Mouse (Mus musculus): Measurements from ENCODE around the gene Olfr91.

Olfr91 gene

GRCm38 (mm10) chr17:37056957-37057356, 41.1 kb downstream of the Olfr91 start:
- no peak for DNase-seq

GRCm38 (mm10) chr17:37051745-37052144, 46.3 kb downstream of the Olfr91 start:
- DNase-seq, result no peak

- DNase-seq, result no peak
Observed at GRCm38 (mm10) chr17:37050876-37051275, 47.2 kb downstream of the Olfr91 start.

GRCm38 (mm10) chr17:37050399-37050798, 47.7 kb downstream of the Olfr91 start:
- peak; percentile 93 for DNase-seq

GRCm38 (mm10) chr17:37049570-37050310, 48.3 kb downstream of the Olfr91 start:
- DNase-seq, result peak; percentile 86

- peak; percentile 70 for DNase-seq
Observed at GRCm38 (mm10) chr17:37048383-37048782, 49.7 kb downstream of the Olfr91 start.

- DNase-seq, result no peak
Observed at GRCm38 (mm10) chr17:37047981-37048380, 50.1 kb downstream of the Olfr91 start.

GRCm38 (mm10) chr17:37047332-37047976, 50.6 kb downstream of the Olfr91 start:
- DNase-seq, result peak; percentile 67

GRCm38 (mm10) chr17:37046312-37047112, 51.6 kb downstream of the Olfr91 start:
- peak; percentile 86 for DNase-seq

- DNase-seq, result peak; percentile 90
Observed at GRCm38 (mm10) chr17:37045611-37046311, 52.3 kb downstream of the Olfr91 start, which contains the start of gene Gabbr1. TSS of gene Gabbr1 (plus strand) at chr17:37045966.

- DNase-seq, result no peak
Observed at GRCm38 (mm10) chr17:37044651-37045244, 53.3 kb downstream of the Olfr91 start.

Data from cerebellum, adult 11-12 months (tissue).